Mouse (Mus musculus) midbrain, embryonic 12.5 days (tissue): ENCODE data around the gene Myo16. TPM values are rescaled to one million over a fixed set of nuclear protein-coding genes. Genes with fewer than 3 reads are reported as not detected.

ENCODE experiments used
- ATAC-seq: fragments of 200-750 bp; cut with Nextera tagmentation; 2 replicates; pipeline ENCODE4 v1.8.0; 2017; ENCODE audit warnings: low read depth, moderate TSS enrichment, moderate library complexity; ENCODE audit not compliant: low FRiP score
- H3K27ac ChIP-seq: fragments of 300-500 bp; sonication (generic); replicated peaks from 2 replicates; pipeline ENCODE4 v1.5.1; 2016; ENCODE audit warnings: mild to moderate bottlenecking
- H3K27me3 ChIP-seq: fragments of 300-500 bp; sonication (generic); 2 replicates; pipeline ENCODE4 v1.6.1; 2016; ENCODE audit warnings: mild to moderate bottlenecking
- H3K36me3 ChIP-seq: fragments of 300-500 bp; sonication (generic); 2 replicates; pipeline ENCODE4 v1.6.1; 2016
- H3K4me1 ChIP-seq: fragments of 300-500 bp; sonication (generic); 2 replicates; pipeline ENCODE4 v1.6.1; 2016
- H3K4me2 ChIP-seq: fragments of 300-500 bp; sonication (generic); replicated peaks from 2 replicates; pipeline ENCODE4 v1.6.1; 2016; ENCODE audit warnings: mild to moderate bottlenecking, moderate library complexity
- H3K4me3 ChIP-seq: fragments of 300-500 bp; sonication (generic); 2 replicates; pipeline ENCODE4 v1.5.1; 2016; ENCODE audit warnings: mild to moderate bottlenecking
- H3K9ac ChIP-seq: fragments of 300-500 bp; sonication (generic); replicated peaks from 2 replicates; pipeline ENCODE4 v1.6.1; 2016; ENCODE audit warnings: mild to moderate bottlenecking, moderate library complexity
- H3K9me3 ChIP-seq: fragments of 300-500 bp; sonication (generic); 2 replicates; pipeline ENCODE4 v1.6.1; 2016; ENCODE audit warnings: mild to moderate bottlenecking
- WGBS: fragments of 180-500 bp; shearing (Covaris S2); methylation state at CpG from one replicate; pipeline ENCODE4 v1.1.7; 2016; 5-methylcytosine and 5-hydroxymethylcytosine counted together
- polyA plus RNA-seq: library from polyadenylated mRNA; unstranded; fragments of >200 nt; fragmentation: Nextera tagmentation; extraction: Ambion mirVana; gene quantifications from 2 replicates; pipeline ENCODE4 v1.2.1, GENCODE M21; 2016

Myo16 gene
- polyA plus RNA-seq, 1 experiment from 2014 or later: 4.0 TPM

- 81% methylated on average over 9 of the region's 9 CpGs for WGBS
- Histone ChIP-seq H3K36me3 (no peaks in the 10 kb centered on the region), H3K9ac (no peak overlapping the region), H3K9me3 (no peaks in the 10 kb centered on the region), H3K4me2 (no peak overlapping the region), H3K4me3 (no peak overlapping the region), H3K4me1 (peaks cover 8% of the 10 kb centered on the region; the same call in 1 of the 2 replicates), H3K27ac (no peak overlapping the region), H3K27me3 (no peaks in the 10 kb centered on the region)
- no peak for ATAC-seq
Measured at GRCm38 (mm10) chr8:10458151-10458649, 304.5 kb downstream of the Myo16 start.

- no peak for ATAC-seq
- no peak overlapping the region for H3K9ac ChIP-seq
- no peak overlapping the region for H3K4me2 ChIP-seq
- no peaks in the 10 kb centered on the region for H3K4me1 ChIP-seq
- H3K27me3 ChIP-seq: no peaks in the 10 kb centered on the region
- H3K27ac ChIP-seq: no peak overlapping the region
- 81% methylated on average over 5 of the region's 5 CpGs for WGBS
- no peaks in the 10 kb centered on the region for H3K36me3 ChIP-seq
- H3K4me3 ChIP-seq: no peak overlapping the region
- H3K9me3 ChIP-seq: no peaks in the 10 kb centered on the region
Measured at GRCm38 (mm10) chr8:10462271-10462670, 308.6 kb downstream of the Myo16 start.

DNA sequence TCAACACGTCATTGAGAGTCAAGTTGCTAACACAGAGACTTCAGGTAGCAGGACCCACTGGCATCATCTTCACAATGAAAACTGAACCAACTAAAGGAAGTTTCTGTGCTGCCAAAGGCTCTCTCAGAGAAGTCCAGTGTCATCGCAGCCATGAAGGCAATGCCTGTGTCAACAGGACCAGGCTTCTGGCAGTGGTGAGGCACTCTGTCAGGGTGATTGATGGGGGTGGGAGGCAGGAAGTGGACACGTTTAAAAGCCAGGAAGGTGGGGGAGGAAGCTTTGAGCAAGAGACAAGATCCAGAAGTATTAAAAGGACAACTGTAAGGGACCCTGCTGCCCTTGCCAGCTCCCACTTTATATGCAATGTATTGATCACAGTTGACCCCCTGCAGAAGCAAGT is 314.8 kb downstream of the Myo16 start:
- Histone ChIP-seq H3K4me3 (no peak overlapping the region), H3K27me3 (no peaks in the 10 kb centered on the region), H3K36me3 (no peaks in the 10 kb centered on the region), H3K4me2 (no peak overlapping the region), H3K4me1 (no peaks in the 10 kb centered on the region), H3K9me3 (no peaks in the 10 kb centered on the region), H3K27ac (no peak overlapping the region), H3K9ac (no peak overlapping the region)
- ATAC-seq: no peak
- WGBS: 84% methylated on average over 3 of the region's 3 CpGs

DNA sequence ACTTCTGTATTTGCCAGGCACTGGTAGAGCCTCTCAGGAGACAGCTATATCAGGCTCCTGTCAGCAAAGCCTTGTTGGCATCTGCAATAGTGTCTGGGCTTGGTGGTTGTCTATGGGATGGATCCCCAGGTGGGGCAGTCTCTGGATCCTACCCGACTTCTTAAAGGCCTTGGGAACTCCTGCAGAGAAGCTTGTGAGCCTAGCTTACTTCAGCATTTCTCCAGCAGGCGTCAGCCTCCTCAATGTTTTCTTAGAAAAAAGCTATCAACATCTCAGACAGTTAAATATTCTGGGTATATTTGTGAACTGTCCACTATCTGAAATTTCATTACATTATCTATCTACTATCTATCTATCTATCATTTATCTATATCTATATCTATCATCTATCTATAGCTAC is 315.9 kb downstream of the Myo16 start:
- Histone ChIP-seq H3K27ac (no peak overlapping the region), H3K4me3 (no peak overlapping the region), H3K9me3 (no peaks in the 10 kb centered on the region), H3K36me3 (no peaks in the 10 kb centered on the region), H3K9ac (no peak overlapping the region), H3K4me2 (no peak overlapping the region), H3K4me1 (no peaks in the 10 kb centered on the region), H3K27me3 (no peaks in the 10 kb centered on the region)
- ATAC-seq: no peak
- WGBS: 53% methylated on average over 2 of the region's 2 CpGs

DNA sequence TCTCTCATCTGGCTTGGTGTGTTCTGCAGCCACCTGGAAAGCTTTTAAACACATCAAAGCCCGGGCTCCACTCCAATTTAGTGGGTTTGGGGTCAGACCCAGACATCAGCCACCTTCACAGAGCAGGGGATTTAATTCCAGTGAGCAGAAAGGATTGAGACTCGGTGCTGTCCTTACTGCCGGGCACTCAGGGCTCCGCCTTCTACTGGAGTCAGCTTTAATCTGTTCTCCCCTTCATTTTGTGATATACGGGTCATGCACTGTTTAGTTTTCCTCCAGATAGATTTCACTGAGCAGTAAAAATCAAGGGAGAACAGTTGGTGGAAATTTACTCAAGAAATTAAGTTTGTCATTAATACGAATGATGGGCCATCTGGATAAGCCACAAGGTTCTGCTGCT is 316.6 kb downstream of the Myo16 start:
- H3K4me2 ChIP-seq: no peak overlapping the region
- H3K4me3 ChIP-seq: no peak overlapping the region
- H3K27me3 ChIP-seq: no peaks in the 10 kb centered on the region
- no peak for ATAC-seq
- no peaks in the 10 kb centered on the region for H3K4me1 ChIP-seq
- 60% methylated on average over 6 of the region's 6 CpGs for WGBS
- H3K9ac ChIP-seq: no peak overlapping the region
- no peaks in the 10 kb centered on the region for H3K36me3 ChIP-seq
- H3K9me3 ChIP-seq: no peaks in the 10 kb centered on the region
- H3K27ac ChIP-seq: no peak overlapping the region

GRCm38 (mm10) chr8:10472371-10472770 is 318.7 kb downstream of the Myo16 start:
- H3K4me2 ChIP-seq: no peak overlapping the region
- H3K4me3 ChIP-seq: no peak overlapping the region
- WGBS: 83% methylated on average over 3 of the region's 3 CpGs
- H3K27me3 ChIP-seq: no peaks in the 10 kb centered on the region
- H3K4me1 ChIP-seq: no peaks in the 10 kb centered on the region
- no peaks in the 10 kb centered on the region for H3K36me3 ChIP-seq
- H3K9me3 ChIP-seq: no peaks in the 10 kb centered on the region
- no peak for ATAC-seq
- no peak overlapping the region for H3K9ac ChIP-seq
- H3K27ac ChIP-seq: no peak overlapping the region

DNA sequence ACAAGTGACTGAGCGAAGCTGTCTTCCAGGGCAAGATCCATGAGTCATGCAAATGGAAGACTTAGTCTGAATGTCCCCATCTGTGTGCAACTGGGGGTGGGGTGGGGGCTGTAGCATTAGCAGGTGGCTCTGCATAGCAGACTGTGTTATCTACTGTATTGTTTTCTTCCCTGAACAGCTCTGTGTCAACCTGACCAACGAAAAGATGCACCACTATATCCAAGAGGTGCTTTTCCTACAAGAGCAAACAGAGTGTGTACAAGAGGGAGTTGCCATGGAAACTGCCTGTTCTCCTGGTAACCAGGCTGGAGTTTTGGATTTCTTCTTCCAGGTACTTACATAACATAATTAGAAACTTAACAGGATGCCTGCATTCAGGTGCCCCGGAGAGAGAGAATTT is 320.7 kb downstream of the Myo16 start:
- Histone ChIP-seq H3K4me1 (no peaks in the 10 kb centered on the region), H3K9me3 (no peaks in the 10 kb centered on the region), H3K27ac (no peak overlapping the region), H3K4me2 (no peak overlapping the region), H3K36me3 (no peaks in the 10 kb centered on the region), H3K27me3 (no peaks in the 10 kb centered on the region), H3K9ac (no peak overlapping the region), H3K4me3 (no peak overlapping the region)
- 71% methylated on average over 3 of the region's 3 CpGs for WGBS
- ATAC-seq: no peak

- Histone ChIP-seq H3K9me3 (no peaks in the 10 kb centered on the region), H3K9ac (no peak overlapping the region), H3K4me3 (no peak overlapping the region), H3K36me3 (no peaks in the 10 kb centered on the region), H3K4me1 (no peaks in the 10 kb centered on the region), H3K27ac (no peak overlapping the region), H3K4me2 (no peak overlapping the region), H3K27me3 (no peaks in the 10 kb centered on the region)
- ATAC-seq: no peak
- 87% methylated on average over 10 of the region's 10 CpGs for WGBS
Measured at GRCm38 (mm10) chr8:10479059-10479458, 325.3 kb downstream of the Myo16 start.

DNA sequence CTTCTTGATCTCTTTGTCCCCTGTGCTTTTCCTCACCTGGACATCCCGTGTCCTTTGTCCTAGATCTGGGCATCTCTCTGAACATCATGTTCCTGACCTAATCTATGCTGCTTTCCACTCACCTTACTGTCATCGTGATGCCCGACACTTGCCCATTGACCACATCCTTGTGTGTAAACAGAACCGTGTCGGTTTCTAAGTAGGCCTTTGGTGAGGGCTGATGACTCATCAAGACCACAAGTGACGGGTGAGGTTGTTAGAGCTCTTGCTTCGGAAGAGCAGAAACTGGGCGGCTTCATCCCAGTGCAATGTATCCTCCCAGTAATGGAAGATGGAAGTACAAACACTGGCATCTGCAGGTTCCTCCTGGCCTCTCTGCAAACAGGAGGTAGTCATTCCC is 327.1 kb downstream of the Myo16 start:
- ATAC-seq: no peak
- no peaks in the 10 kb centered on the region for H3K27me3 ChIP-seq
- WGBS: 89% methylated on average over 8 of the region's 8 CpGs

DNA sequence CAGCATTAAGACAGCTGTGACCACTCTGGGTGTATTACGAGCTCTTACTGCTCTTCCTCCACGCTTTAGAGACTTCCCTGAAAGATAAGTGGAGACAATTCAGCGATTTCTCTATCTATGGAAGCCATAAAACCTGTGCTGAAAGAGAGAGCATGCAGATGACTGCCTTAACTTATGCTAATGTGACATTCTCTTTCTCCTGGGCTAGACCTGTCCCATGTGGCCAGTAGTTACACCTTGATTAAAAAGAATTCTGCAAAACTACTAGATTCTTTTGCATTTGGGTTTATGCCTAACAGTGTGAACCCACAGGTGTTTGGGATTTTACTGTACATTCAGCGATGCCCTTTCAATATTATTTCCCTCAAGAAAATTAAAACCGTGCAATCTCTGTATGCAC is 328.4 kb downstream of the Myo16 start:
- ATAC-seq: no peak
- no peaks in the 10 kb centered on the region for H3K9me3 ChIP-seq
- no peaks in the 10 kb centered on the region for H3K27me3 ChIP-seq
- no peak overlapping the region for H3K4me3 ChIP-seq
- H3K27ac ChIP-seq: no peak overlapping the region
- 83% methylated on average over 5 of the region's 5 CpGs for WGBS
- H3K9ac ChIP-seq: no peak overlapping the region
- no peaks in the 10 kb centered on the region for H3K36me3 ChIP-seq
- no peak overlapping the region for H3K4me2 ChIP-seq
- no peaks in the 10 kb centered on the region for H3K4me1 ChIP-seq

More for the DNA sequence above, 327.1 kb downstream of the Myo16 start:
- no peak overlapping the region for H3K4me3 ChIP-seq
- H3K27ac ChIP-seq: no peak overlapping the region
- H3K9me3 ChIP-seq: no peaks in the 10 kb centered on the region
- no peaks in the 10 kb centered on the region for H3K4me1 ChIP-seq
- no peaks in the 10 kb centered on the region for H3K36me3 ChIP-seq
- no peak overlapping the region for H3K4me2 ChIP-seq
- H3K9ac ChIP-seq: no peak overlapping the region

GRCm38 (mm10) chr8:10482880-10483279 is 329.2 kb downstream of the Myo16 start:
- H3K4me3 ChIP-seq: no peak overlapping the region
- H3K36me3 ChIP-seq: no peaks in the 10 kb centered on the region
- 76% methylated on average over 1 of the region's 1 CpGs for WGBS
- no peaks in the 10 kb centered on the region for H3K27me3 ChIP-seq
- no peak for ATAC-seq
- H3K4me1 ChIP-seq: no peaks in the 10 kb centered on the region
- no peak overlapping the region for H3K4me2 ChIP-seq
- no peak overlapping the region for H3K9ac ChIP-seq
- H3K27ac ChIP-seq: no peak overlapping the region
- no peaks in the 10 kb centered on the region for H3K9me3 ChIP-seq

DNA sequence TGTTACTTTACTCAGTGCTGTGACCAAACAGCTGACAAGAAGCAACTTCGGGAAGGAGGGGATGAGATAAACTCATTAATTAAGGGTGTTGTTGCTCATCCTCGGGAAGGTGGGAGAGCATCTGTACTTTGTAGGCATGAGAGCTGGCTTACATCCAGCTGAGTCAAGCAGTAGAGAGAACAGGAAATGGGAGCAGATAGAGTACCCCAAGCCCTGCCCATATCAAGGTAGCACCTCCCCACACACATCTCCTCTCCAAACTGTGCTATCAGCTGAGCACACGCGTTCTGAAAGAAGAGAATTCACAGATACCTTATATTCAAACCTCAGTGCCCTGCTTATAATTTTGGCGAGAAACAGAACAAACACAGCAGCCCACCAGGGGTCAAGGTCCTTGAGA is 330.1 kb downstream of the Myo16 start:
- ATAC-seq: no peak
- Histone ChIP-seq H3K4me3 (no peak overlapping the region), H3K27me3 (no peaks in the 10 kb centered on the region), H3K9me3 (no peaks in the 10 kb centered on the region), H3K4me2 (no peak overlapping the region), H3K36me3 (no peaks in the 10 kb centered on the region), H3K27ac (no peak overlapping the region), H3K4me1 (no peaks in the 10 kb centered on the region), H3K9ac (no peak overlapping the region)
- WGBS: 76% methylated on average over 5 of the region's 5 CpGs

DNA sequence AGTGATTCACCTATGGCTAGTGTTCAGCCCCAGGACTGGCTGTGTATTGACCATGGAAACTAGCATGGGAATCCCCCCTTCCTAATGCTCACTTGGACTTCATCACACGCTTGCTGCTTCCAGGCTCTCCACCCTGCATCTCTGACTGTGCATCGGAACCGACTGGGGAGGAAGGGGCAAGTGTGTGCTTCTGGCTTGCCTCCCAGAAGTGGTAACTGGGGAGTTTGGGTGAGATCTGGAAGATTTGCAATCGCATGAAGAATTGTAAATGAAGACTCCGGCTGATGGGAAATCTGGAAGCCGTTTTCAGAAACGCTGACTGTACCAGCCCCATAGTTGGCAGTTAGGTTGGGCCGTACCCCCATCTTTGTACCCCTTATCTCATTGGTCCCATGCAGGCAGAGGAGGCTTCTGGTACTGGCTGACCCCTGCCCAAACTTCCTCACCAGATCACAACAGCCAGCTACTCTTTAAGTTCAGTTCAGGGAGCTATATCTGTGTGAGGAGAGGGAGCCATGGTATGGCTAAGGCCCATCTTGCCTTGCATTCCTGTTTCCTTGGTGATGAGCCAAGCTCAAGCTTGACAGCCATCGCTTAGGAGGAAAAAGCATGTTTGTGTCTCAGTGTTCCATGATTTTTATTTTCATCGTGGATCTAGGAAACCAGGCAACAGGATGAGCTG is 336.2 kb downstream of the Myo16 start:
- 90% methylated on average over 10 of the region's 10 CpGs for WGBS
- Histone ChIP-seq H3K36me3 (no peaks in the 10 kb centered on the region), H3K4me3 (no peak overlapping the region), H3K27me3 (no peaks in the 10 kb centered on the region), H3K4me1 (no peaks in the 10 kb centered on the region), H3K4me2 (no peak overlapping the region), H3K27ac (no peak overlapping the region), H3K9me3 (no peaks in the 10 kb centered on the region), H3K9ac (no peak overlapping the region)
- ATAC-seq: no peak
